Mouse (Mus musculus) E14TG2a.4 (cell line): ENCODE measurements around the gene Pdcd2.

Source experiments
- CTCF ChIP-seq: conservative IDR thresholded peaks from 2 replicates; pipeline ENCODE4 v1.5.1; 2014; ENCODE audit warnings: low read length
- NANOG ChIP-seq: IDR thresholded peaks from 2 replicates; pipeline ENCODE4 v1.6.1; 2014; ENCODE audit warnings: borderline replicate concordance, low read length, mixed read lengths
- POU5F1 ChIP-seq: IDR thresholded peaks from 2 replicates; pipeline ENCODE4 v1.6.1; 2014; ENCODE audit warnings: low read length, borderline replicate concordance

DNA sequence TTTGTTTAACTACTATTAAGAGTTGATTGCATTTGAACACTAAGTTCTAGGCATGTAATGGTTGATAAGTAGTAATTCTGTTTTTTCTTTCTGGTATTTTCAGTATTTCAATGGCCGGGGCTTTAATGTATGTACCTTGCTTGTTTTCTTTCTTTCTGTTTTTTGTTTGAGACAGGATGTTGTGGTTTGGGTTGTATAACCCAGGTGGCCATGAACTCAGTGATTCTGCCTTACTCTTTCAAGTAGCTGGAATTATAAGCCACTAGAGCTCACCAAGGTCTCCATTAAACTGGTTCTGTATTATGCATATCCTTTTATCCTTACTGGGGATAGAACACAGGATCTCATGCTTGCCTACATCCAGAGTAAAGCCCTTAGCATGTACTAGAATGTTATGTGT lies 8.3 kb downstream of the Pdcd2 start:
- TF ChIP-seq CTCF, result no peak
- TF ChIP-seq NANOG, result no peak
- TF ChIP-seq POU5F1, result no peak
